Mouse (Mus musculus) gastrocnemius, postnatal 4 days (tissue): Measurements from ENCODE around the gene 1700029J07Rik. TPM values are rescaled to one million over a fixed set of nuclear protein-coding genes. Genes with fewer than 3 reads are reported as not detected.

Experiments used
- DNase-seq, 2 experiments: peaks; one replicate each; pipeline ENCODE4 v3.0.0; 2021 to 2022; ENCODE audit warnings: low spot score in 2 of 2, mixed read lengths in 2 of 2
- total RNA-seq, 2 experiments: library from RNA; stranded (reverse); gene quantifications; 2 replicates each; pipeline ENCODE4 v1.2.3; 2021

Gene 1700029J07Rik
- total RNA-seq, 2 experiments from 2014 or later, result 1.7 to 2.0 TPM

GRCm38 (mm10) chr8:45970894-45971293 is 4.2 kb downstream of the 1700029J07Rik start:
- DNase-seq, result no peak

- DNase-seq, result no peak
These were observed 24.4 kb downstream of the 1700029J07Rik start for GRCm38 (mm10) chr8:45950622-45951021.

- DNase-seq, result no peak
These were observed 28.8 kb downstream of the 1700029J07Rik start for GRCm38 (mm10) chr8:45946283-45946682.

- DNase-seq, result no peak
These were observed 38.1 kb downstream of the 1700029J07Rik start for GRCm38 (mm10) chr8:45936986-45937385.

- peak; percentile 97 for DNase-seq
These were observed 40.5 kb downstream of the 1700029J07Rik start, which contains the start of gene Ccdc110 for GRCm38 (mm10) chr8:45934582-45935014. TSS of gene Ccdc110 (plus strand) at chr8:45934619.

- no peak for DNase-seq
These were observed 52.9 kb downstream of the 1700029J07Rik start for GRCm38 (mm10) chr8:45922116-45922515.

GRCm38 (mm10) chr8:45920392-45920791 is 54.7 kb downstream of the 1700029J07Rik start:
- DNase-seq, result no peak

- DNase-seq, result no peak
These were observed 56.2 kb downstream of the 1700029J07Rik start for GRCm38 (mm10) chr8:45918891-45919290.

- DNase-seq, result peak in 1 of 2 experiments; percentile 33
These were observed 57.9 kb downstream of the 1700029J07Rik start for GRCm38 (mm10) chr8:45917040-45917679.

- no peak for DNase-seq
These were observed 58.6 kb downstream of the 1700029J07Rik start for GRCm38 (mm10) chr8:45916496-45916895.

GRCm38 (mm10) chr8:45913707-45914106 is 61.3 kb downstream of the 1700029J07Rik start:
- no peak for DNase-seq

GRCm38 (mm10) chr8:45906251-45906619 is 68.8 kb downstream of the 1700029J07Rik start:
- DNase-seq, result no peak

GRCm38 (mm10) chr8:45905591-45906250 is 69.3 kb downstream of the 1700029J07Rik start:
- DNase-seq, result no peak

GRCm38 (mm10) chr8:45903659-45904058 is 71.4 kb downstream of the 1700029J07Rik start:
- DNase-seq, result no peak

Other genes starting within 250 kb of the 1700029J07Rik start
- 100 to 1,000 TPM; 485 to 529 TPM for gene Pdlim3, start 89.8 kb downstream of the 1700029J07Rik start, total RNA-seq
- not detected for gene Ccdc110, start 40.6 kb downstream of the 1700029J07Rik start, total RNA-seq
- 10 to 100 TPM; 38.0 to 41.6 TPM for gene Ufsp2, start 276 bp upstream of the 1700029J07Rik start, total RNA-seq
- gene Lrp2bp, start 24.1 kb upstream of the 1700029J07Rik start, total RNA-seq, result 1 to 10 TPM in 1 of 2 experiments, under 1 TPM in 1; 0.83 to 1.3 TPM
- 1 to 10 TPM; 2.8 to 4.9 TPM for gene Ankrd37, start 30.5 kb upstream of the 1700029J07Rik start, total RNA-seq
- gene Cfap97, start 176.5 kb upstream of the 1700029J07Rik start, total RNA-seq, result 10 to 100 TPM; 15.9 to 16.7 TPM
- 10 to 100 TPM; 13.5 to 15.0 TPM for gene Snx25, start 176.9 kb upstream of the 1700029J07Rik start, total RNA-seq
- gene Slc25a4, start 236.0 kb upstream of the 1700029J07Rik start, total RNA-seq, result 1,000 to 10,000 TPM; 1,578 to 1,616 TPM